Mouse (Mus musculus): ENCODE results near the gene Stip1.

Gene Stip1

GRCm38 (mm10) chr19:6980381-6981093 is 59.2 kb downstream of the Stip1 start, which contains the start of gene Fkbp2:
Fkbp2 (minus strand) TSS chr19:6980501.
- peak; percentile 98 to 100 for DNase-seq

DNA sequence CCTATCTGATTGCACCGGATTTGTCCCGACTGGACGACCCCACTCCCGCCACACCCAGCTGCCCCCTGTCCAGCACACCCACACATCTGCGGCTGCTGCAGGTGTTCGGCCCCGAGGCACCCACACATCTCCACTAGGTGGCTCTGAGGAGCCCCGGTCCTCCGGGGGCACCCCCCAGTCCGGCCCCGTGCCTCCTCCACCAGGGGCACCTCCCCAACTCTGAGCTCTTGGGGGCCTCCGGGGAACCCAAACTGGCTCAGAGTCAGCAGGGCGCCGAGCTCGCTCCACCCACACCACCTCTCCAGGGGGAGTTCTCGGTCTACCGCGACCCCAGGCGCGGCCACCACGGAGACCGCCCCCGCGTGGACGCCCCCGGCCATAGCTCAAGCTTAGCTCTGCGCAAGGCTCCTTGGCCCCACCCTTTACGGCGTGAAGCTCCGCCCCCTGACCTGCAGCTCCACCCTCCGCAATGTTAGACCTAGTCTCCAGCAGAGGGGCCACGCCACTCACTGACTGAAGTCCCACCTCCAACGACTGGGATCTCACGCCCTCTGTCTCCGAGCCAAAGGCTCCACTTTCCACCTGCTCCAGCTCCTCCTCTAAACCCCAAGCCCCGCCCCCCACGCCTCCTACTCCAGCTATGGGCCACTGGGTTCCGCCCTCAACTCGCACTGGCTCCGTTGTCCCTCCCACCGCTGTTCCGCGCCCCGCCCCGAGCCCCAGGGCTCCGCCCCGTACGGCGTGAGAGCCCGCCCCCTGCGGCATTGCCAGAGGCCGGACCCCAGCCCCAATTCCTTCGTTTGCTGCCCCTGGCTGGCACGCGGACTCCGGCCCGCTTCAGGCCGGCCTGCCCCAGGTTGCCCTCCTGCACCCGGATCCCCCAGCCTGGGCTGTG is 60.0 kb downstream of the Stip1 start:
- DNase-seq: peak; percentile 100

DNA sequence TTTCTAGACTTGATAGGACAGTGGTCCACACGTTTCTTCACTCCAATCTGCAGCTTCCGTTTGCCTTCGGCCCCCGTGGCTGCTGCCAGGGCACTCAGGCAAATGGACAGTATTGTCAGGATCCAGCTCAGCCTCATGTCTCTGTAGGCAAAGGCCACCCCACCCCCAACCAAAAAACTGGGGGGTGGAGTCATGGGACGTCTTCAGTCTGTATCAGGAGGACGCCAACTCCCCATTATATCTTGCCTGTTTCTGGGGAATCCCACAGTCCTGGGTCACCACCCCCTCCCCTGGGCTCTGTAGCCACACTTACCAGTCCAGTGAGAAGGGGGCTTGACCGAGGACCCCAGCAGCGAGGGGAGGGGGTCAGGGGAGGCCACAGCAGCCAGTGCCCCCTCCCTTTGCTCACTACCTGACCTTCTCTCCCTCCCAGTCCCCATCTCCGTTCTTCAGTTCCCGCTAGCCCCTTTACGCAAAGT is 60.7 kb downstream of the Stip1 start:
- DNase-seq: peak; percentile 44 to 54

DNA sequence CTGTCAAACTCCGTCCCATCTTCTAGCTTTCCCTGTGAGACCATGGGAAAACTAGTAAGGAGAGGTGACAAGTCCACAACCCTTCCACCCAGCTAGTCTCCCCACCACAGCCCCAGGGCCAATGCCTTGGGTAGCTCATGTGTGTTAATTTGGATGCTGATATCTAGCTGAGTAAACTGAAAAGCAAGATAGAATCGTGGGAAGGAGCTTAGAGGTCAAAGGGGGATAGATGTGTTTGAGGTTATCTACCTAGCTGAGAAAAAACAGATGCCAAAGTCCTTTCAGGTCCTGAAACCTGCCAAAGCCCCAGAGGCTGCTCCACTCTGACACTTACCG is 61.2 kb downstream of the Stip1 start:
- DNase-seq: no peak

GRCm38 (mm10) chr19:6977759-6978638 is 61.8 kb downstream of the Stip1 start:
- DNase-seq: no peak

GRCm38 (mm10) chr19:6975537-6976521 is 63.9 kb downstream of the Stip1 start, which contains the start of gene Plcb3:
Plcb3 (minus strand) TSS chr19:6976470.
- peak; percentile 70 to 81 for DNase-seq

DNA sequence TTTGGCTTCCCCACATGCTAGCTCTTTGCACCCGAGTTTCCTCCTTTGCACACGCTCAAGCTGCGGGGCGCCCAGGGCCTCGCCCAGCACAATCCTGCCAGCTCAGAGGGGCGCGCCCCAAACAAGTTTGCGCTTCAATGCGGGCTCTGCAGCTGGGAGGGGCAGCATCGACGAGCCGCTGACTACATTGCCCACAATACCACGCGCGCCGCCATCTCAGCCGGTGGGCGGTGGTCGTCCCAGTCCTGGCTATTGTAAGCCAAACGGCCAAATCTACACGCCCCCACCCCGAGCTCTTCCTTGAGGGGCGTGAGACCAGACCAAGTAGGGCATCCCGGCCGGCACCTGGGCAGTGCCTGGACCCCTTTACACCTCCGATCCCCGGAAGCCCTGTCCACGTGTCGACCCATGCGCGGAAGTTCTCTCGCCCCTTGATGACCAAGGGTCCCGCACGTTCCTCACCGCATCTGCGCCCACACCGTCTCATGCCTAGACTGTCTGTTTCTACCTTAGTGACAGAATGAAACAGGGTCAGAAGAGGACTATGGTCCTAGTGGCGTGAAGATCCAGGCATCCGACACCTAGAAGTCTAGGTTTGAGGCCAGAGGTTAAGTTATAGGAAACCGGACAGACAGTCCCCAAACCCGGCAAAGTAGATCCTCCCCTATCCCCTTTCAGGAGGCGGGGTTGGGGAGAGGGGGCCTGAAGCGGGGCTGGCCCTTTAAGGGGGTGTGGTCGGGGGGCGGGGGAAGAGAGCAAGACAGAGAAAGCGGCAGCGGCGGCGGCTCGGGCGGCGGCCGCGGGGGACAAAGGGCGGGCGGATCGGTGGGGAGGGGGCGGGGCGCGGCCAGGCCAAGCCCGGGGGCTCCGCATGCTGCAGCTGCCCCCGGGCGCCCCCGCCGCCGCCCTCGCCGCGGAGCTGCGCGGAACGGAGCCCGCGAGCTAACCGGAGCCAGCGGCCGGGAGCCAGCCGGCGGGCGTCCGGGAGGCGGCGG is 65.3 kb downstream of the Stip1 start, which contains the start of gene Ppp1r14b:
Ppp1r14b (plus strand) TSS at position 758 of the 995 bp plus-strand sequence.
- DNase-seq: peak; percentile 92 to 95

DNA sequence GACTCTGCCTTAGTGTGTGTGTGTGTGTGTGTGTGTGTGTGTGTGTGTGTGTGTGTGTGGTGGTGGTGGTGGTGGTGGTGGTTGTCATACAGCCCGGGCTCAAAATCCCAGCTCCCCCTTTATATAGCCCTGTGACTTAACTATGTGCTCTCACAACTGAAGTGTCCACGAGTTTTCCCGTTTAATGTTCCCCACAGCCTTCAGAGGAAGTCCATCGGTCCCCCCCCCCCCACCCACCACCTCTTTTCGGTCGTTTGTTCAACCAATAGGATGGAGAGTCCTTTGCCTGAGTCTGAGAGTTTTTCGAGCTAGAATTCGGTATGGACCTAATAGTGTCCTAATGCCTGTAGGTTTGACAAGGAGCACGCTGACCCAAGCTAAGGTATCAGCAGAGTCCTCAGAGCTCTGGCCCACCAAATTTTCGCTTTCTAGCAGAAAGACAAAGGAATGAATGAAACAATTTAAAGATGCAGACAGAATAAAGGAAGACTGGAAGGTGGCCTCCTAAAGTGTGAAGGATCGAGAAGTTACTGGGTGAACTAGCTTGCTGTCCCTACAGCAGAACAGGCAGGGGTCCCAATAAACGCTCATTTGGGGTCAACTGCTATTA is 66.1 kb downstream of the Stip1 start:
- DNase-seq: no peak

GRCm38 (mm10) chr19:6972247-6972917 is 67.4 kb downstream of the Stip1 start:
- no peak for DNase-seq

DNA sequence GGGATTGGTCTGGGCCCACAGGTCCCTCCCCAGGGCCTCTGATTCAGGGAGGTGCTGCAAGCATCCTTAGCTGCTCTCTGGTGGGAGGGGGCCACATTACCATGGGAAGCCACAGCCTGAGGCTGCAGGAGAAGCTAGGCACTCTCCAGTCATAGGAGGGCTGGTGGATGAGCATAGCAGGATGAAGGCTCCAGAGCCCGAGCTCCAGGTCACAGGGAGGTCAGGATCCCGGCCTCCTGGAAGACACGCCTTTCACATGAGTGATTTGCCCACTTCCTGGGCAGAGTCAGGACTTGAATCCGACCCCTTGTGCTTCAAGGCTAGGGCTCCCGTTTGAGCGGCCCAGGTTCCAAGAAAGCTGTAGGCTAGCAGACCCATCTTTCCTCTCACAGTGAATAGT is 68.1 kb downstream of the Stip1 start:
- DNase-seq: no peak
